In the genomic region with DNA sequence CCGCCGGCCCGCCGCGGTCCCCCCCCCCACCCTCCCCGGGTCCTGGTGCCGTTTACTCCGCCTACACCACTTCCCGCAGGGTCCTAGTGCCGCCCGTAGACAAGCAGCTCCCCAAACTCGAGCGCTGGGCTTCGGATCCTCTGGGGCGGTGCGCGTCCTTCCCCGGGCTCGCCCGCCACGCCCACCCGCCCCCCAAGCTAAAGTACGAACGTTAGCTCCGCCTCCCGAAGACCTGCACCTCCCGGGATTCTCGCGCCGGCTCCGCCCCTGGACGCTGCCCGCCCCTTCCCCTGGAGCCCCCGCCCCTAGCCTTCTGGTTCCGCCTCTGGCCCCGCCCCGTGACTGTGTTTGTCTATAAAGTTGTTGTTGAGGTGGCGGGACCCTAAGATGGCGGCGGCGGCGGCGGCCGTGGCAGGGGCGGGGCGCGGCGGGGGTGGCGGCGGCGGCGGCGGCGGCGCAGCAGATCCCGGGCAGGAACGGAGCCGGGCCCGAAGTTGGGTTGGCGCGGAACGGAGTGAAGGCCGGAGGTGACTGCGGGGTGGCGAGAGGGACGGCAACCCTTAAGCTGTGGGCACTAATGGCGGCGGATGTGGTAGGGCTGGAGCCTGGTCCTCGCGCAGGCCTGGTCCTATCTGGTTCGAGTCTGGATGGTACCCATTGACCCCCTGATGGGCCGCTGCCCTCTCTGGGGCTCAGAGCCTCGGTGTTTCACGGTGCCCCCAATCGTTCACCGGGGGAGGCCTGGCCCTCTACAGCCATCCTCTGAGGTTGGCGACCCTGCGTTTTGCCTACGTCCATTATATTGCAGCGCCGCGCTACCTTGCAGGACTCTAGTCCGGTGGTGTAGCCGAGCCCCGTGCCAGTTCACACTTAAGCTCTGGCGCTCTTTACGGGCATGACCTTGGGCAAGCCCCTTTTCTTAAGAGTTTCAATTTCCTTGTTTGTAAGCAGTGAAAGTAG, we compare ENCODE assay signal across 8 mouse cellular contexts. TPM values are rescaled to one million over a fixed set of nuclear protein-coding genes. Genes with fewer than 3 reads are reported as not detected.
DNase-seq lines count a peak whose midpoint lies in the region; ATAC-seq lines count a peak whose summit lies in the region.

A gene (minus strand): TSS at position 198 of the 960 bp plus-strand sequence.
A gene (plus strand): TSS at position 363 of the 960 bp plus-strand sequence.

- peak within 1 kb of the TSS; percentile 92 for H3K4me2 ChIP-seq in hindbrain, embryonic 15.5 days

- no peaks in the 10 kb centered on the region for H3K27me3 ChIP-seq in hindbrain, embryonic 15.5 days

- H3K9ac ChIP-seq in hindbrain, embryonic 15.5 days, result peak within 1 kb of the TSS; percentile 92

- H3K4me1 ChIP-seq in hindbrain, embryonic 15.5 days (replicated peaks), result peaks cover 48% of the 10 kb centered on the region

- peak; percentile 95 for DNase-seq in R1 (ENCODE audit: low read depth, low spot score)
- peak; percentile 94 to 98 for DNase-seq in cerebellum, postnatal 25 days
- peak; percentile 87 to 89 for DNase-seq in frontal cortex, postnatal 36 days (ENCODE audit: low spot score in 2 of 2)
- DNase-seq in left cerebral cortex, adult 11 months (ENCODE audit: low spot score), result peak; percentile 85
- DNase-seq in lung, postnatal 4 days, result peak; percentile 95 to 96
- DNase-seq in retina, postnatal 7 days (ENCODE audit: low read depth, low spot score), result peak; percentile 95
- DNase-seq in urinary bladder, adult 2 months (ENCODE audit: low spot score), result peak; percentile 81

- peak; percentile 95 for ATAC-seq in hindbrain, embryonic 15.5 days (ENCODE audit: low FRiP score, low read depth)

- under 1% methylated on average over 66 of the region's 87 CpGs for WGBS in hindbrain, embryonic 15.5 days

- H3K36me3 ChIP-seq in hindbrain, embryonic 15.5 days, result peaks cover 22% of the 10 kb centered on the region

- H3K9me3 ChIP-seq in hindbrain, embryonic 15.5 days, result no peaks in the 10 kb centered on the region

- peak within 1 kb of the TSS; percentile 94 for H3K27ac ChIP-seq in hindbrain, embryonic 15.5 days (replicated peaks)

- peak within 1 kb of the TSS; percentile 96 for H3K4me3 ChIP-seq in hindbrain, embryonic 15.5 days

RNA-seq across cellular contexts. Expression of the first gene that starts in this region (rescaled TPM):
- 301 and 311 TPM in 2 replicates for polyA plus RNA-seq in hindbrain, embryonic 15.5 days (2015; fragmentation: Nextera tagmentation; extraction: Ambion mirVana)
- polyA plus RNA-seq in urinary bladder, adult 2 months (2012; rRNA removed), result 228 and 236 TPM in 2 replicates

RNA-seq across cellular contexts. Expression of the second gene that starts in this region (rescaled TPM):
- polyA plus RNA-seq in hindbrain, embryonic 15.5 days (2015; fragmentation: Nextera tagmentation; extraction: Ambion mirVana), result 74.9 and 82.4 TPM in 2 replicates
- 65.3 and 68.9 TPM in 2 replicates for polyA plus RNA-seq in urinary bladder, adult 2 months (2012; rRNA removed)

Comparison
In these comparisons a context has a peak if more than half of its experiments do, and no peak if none do; other contexts are left out.
1. Peak in every context shown above with its lines: DNase-seq, ATAC-seq, H3K4me3 ChIP-seq and H3K27ac ChIP-seq.